Mouse (Mus musculus) heart, adult 18-20 months (tissue): ENCODE data around the gene Mical3. TPM values are rescaled to one million over a fixed set of nuclear protein-coding genes. Genes with fewer than 3 reads are reported as not detected.
A peak's percentile ranks its signal among the peaks of the same experiment; 100 is the strongest.

Experiments used
- DNase-seq, 2 experiments: peaks; one replicate each; pipeline ENCODE4 v3.0.0; 2021 to 2022; ENCODE audit warnings: mixed read lengths in 1 of 2
- total RNA-seq, 2 experiments: library from RNA; stranded (reverse); gene quantifications; 2 replicates each; pipeline ENCODE4 v1.2.3; 2021

Gene Mical3
- total RNA-seq, 2 experiments from 2014 or later, result 109 to 123 TPM

DNA sequence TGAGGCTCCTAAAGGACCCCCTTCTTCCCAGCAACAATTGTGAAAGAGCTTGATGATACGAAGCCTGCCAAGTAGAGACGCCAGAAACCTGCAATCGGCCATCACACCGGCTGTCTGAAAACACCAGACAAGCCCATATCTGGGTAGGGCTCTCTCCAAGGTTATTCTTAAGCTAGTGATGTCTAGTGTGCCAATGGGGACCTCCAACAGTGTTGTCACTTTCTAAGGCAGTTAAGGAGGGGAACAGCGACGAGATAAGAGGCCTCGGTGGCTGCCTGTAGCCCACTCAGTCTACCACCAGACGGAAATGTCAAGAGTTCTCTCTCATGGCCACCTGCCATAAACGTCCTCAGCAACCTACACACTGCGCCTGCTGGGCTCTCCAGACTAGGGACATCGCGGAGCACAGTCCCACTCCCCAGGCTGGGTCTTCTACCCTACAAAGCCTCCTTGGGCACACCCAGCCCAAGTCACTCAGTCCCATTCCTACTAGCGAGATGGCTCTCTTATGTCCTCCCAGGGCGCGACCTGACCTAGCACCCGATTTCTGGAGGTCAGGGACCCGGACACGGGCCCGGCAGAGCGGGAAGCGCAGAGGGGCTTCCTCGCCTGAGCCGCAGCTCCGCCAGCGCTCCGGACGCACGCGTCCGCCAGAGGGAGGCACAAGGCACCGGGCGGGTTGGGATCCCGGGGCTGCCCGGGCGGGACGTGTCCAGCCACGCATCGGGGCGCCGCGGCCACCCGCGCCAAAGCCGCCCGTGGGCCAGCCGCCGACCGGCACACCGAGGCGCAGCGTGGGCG, 21.4 kb downstream of the Mical3 start:
- peak; percentile 30 to 70 for DNase-seq

DNA sequence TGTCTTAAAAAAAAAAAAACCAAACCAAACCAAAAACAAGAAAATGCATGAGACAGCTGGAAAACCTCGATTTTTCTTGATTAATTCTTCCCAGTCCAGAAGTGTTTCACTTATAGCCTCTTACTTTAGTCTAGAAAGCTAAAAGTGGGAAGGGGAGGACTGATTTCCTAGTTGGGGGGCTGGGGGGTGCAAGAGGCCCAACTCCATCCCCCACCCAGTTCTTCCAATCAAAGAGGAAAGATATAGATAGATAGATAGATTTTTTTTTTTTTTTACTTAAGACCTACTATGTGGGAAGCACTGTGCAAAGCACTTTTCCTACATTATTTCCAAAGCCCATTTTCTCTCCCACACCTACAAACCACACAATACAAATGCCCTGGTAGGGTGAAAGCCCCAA, 22.7 kb downstream of the Mical3 start:
- no peak for DNase-seq

- peak in 1 of 2 experiments; percentile 25 for DNase-seq
These were observed 23.9 kb downstream of the Mical3 start for GRCm38 (mm10) chr6:121106711-121107405.

DNA sequence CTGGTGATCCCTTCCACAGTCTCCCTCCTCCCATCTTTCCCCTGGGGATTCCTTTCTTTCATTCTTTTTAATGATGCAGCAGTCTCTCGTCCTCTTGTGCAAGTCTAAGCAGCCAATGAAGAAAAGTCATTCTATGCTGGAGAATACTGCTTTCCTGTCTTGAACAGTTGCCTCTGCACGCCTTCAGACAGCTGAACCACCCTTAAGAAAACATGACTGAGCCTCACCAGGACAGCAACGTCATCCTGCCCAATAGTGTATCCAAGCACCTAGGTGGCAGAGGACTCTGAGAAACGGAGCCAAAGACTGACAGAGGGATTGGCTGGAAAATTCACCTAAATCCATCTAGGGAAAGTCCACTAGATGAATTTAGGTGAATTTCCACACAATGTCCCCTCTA, 25.1 kb downstream of the Mical3 start:
- no peak for DNase-seq

- no peak for DNase-seq
These were observed 27.2 kb downstream of the Mical3 start for GRCm38 (mm10) chr6:121103406-121104171.

DNA sequence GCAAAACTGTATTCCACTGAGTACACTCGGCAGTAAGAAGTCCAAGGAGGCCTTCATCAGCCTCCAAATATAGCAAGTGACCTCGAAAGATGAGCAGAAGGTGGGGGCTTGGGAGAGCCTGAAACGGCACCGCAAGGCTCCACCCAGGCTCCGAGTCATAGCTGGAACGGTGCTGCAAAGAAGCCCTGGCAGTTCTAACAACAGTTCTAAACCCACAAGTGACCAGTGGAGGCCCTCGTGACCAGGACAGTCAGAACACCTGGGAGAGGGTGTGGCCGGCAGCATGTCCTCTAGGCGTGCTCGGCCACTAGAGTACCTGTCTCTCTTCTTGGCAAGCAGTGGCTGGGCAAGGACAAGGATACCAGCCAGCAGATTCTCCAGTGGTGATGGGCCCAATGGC, 27.9 kb downstream of the Mical3 start:
- peak; percentile 55 for DNase-seq

GRCm38 (mm10) chr6:121102084-121102483, 28.7 kb downstream of the Mical3 start:
- no peak for DNase-seq

DNA sequence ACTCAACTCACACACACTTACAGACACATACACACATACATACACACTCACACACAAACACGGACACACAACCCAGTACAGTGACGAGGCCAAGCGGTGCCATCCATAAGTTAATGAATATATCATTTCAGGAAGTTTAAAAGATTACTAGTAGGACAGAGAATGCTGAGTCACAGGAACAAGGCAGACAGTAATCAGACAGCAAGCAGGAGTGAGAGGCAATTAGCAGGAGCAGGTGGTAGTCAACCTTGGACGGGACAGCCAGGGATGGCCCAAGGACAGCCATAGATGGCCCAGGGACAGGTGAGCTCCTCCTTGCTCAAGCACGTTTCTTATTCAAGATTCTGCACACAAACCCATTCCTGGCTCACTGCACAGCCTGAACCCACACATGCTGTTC, 29.6 kb downstream of the Mical3 start:
- DNase-seq, result no peak

DNA sequence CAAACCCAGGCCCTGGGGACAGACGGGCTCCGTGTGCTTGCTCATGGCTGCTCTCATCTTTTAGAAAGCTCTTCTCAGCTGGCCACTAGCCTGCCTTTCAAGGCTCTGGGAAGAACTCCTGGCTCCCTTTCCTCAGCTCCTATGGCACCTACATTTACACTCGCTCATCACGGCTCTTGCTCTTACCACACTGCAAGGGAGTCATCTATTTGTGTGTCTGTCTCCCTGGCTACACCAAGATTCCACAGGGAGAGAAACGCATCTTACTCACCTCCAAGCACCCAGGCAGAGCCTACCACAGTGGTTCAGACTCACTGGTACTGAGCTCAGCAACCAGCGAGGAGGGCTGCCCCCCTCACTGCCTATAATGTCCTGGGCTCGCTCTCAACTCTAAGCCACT, 31.0 kb downstream of the Mical3 start:
- no peak for DNase-seq

DNA sequence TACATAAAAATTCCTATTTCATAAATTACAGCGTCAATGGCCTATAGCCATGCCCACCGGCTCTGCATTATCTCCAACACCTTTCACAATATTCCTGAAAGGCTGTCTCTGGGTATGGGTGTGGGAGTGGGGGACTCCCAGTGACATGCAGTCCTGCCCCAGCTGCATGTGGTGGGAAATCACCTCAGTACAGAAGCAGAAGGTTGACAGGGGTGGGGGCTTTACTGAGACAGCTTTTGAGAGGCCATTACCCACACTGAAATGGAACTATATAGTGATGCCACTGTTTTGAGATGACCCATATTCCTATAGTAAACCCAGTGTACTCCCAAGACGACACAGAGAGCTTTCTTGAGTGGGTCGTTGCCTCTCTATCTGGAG, 31.6 kb downstream of the Mical3 start:
- no peak for DNase-seq

DNA sequence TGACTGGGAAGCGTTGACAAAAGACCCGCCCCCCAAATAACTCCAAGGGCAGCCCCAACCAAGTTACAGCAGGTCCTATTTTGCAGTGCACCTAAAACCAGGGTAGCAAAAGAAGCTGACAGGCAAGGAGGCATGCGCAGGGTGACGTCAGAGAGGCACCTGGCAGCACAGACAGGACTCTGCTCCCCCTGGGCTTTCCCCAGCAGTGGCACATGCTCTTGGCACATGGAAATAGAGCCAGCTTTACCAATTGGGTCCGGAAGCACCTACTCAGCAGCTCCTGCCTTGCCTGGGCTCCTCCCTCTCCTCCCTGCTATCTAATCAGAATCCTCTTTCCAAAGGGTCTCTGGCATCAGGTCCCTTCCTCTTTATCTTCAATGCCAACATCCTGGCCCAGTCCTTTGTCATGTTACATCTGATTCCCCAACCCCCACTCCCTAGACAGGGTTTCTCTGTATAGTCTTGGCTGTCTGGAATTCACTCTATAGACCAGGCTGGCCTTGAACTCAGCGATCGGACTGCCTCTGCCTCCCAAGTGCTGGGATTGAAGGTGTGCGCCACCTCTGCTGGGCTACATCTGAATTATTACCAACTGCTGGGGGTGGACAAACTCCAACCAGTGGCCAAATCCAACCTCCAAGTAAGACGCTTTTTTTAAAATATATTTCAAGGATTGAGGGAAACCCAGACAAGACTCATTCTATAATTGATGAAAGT, 32.1 kb downstream of the Mical3 start:
- DNase-seq, result no peak

- DNase-seq, result no peak
These were observed 32.7 kb downstream of the Mical3 start for GRCm38 (mm10) chr6:121098109-121098508.

- no peak for DNase-seq
These were observed 33.9 kb downstream of the Mical3 start for GRCm38 (mm10) chr6:121096862-121097261.

DNA sequence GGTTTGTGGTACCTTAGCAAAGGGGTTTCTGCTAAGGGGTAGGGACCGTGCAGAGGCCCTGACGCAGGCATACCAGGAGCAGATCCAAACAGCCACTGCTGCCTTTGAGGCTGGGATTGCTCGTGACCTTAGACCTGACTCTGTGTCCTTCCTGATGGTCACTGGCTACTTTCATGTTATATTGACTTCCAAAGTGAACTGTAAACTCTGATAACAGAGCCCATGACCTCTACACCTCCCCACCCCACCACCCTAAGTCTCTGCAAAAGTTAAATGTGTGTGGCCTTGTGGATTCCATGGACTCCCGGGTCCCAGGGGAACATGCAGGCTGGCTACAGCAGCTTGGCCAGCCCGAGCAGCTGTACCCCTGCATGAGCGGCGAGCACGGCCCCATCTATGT, 34.4 kb downstream of the Mical3 start:
- no peak for DNase-seq

DNA sequence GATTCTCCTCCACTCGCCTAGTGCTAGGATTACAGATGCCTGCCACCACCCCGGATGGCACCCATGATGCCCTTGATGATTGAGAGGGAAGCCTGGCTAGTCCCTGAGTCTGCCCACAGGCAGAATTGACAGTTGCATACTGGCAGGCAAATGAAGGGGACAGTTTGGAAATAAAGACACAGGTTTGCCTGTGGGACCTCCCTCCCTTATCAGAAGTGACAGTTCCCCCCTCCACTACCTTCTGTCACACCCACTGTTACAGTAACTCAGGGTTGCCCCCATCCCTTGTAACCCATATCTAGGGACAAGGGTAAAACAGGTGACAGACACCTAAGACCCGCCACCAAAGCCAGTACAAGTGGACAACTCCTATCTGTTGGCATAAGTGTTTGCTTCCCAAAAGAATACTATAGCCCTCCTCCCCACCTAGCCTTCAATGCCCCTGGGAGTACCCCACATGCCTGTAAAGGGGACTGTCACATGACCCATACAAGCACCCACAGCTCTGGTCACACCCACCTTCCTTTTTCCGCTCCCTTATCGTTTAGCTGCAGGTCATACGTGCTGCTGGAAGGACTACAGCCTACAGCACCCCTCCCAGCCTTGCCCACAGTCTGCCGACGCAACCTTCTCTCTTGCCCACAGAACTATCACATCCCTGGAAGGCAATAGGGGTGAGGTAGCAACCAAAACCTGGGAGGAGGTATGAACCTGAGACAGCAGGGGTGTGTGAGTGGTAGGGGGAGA, 37.0 kb downstream of the Mical3 start:
- DNase-seq, result no peak

DNA sequence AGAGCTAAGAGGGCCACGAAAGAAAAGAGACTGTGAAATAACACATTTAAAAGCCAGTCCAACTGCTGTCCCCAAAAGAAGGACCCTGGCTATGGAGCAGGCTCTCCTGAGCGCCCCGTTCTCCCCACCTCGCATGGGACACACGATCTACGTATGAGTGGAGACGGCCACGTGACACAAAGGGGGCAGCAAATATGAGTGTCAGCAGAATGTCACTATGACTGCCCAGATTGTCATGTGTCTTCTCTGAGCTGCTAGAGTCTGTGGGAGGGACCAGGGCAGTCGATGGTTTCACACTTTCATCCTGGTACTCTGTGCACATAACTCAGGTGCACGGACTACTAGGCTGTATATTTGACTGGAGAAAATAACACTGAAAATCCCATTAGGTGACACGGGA, 40.0 kb downstream of the Mical3 start:
- DNase-seq, result peak; percentile 37 to 44

DNA sequence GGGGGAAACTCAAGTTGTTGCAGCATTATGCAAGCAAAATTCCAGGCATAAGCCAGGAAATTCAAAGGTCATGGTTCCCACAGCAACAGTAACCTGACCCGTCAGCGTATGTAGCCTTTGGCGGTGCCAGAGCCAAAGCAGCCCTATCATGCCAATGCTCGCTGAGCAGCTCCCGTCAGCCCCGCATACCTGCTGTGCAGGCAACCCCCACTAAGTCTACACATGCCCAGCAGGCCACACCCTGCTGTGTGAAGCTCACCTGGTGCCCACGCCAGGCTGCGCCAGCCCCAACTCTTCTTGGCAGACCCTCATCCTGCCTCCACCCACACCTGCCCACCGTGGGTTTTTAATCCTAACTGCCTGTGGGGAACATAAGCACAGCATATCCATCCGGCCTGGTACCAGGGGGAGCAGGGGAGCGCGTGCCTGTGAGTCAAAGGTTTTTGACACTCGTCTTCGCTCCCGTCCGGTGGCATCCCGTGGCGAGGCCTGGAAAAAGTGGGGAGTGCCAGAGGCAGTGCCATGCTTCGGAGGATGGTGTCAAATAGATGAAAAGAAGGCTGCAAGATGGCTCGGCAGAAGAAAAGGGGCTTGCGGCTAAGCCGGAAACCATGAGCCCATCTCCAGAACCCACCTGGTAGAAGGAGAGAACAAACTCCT, 43.1 kb downstream of the Mical3 start:
- DNase-seq, result peak in 1 of 2 experiments; percentile 81

GRCm38 (mm10) chr6:121087127-121087526, 43.7 kb downstream of the Mical3 start:
- DNase-seq, result no peak

GRCm38 (mm10) chr6:121086226-121086625, 44.6 kb downstream of the Mical3 start:
- no peak for DNase-seq

GRCm38 (mm10) chr6:121084050-121084480, 46.7 kb downstream of the Mical3 start:
- no peak for DNase-seq

- DNase-seq, result no peak
These were observed 48.7 kb downstream of the Mical3 start for GRCm38 (mm10) chr6:121082094-121082473.
